Mouse (Mus musculus) liver, adult 2 months (tissue): Measurements from ENCODE around the gene Gfod1. TPM values are rescaled to one million over a fixed set of nuclear protein-coding genes. Genes with fewer than 3 reads are reported as not detected.

Source experiments
- DNase-seq: peaks from one replicate; pipeline ENCODE4 v3.0.0-alpha.2; 2011; ENCODE audit warnings: low read depth, low spot score; ENCODE audit errors: extremely low read depth
- H3K27ac ChIP-seq: fragments of 200-500 bp; replicated peaks from 2 replicates; pipeline ENCODE4 v1.5.1; 2012; ENCODE audit warnings: low read depth, mild to moderate bottlenecking, control low read depth, inconsistent platforms, low read length; ENCODE audit not compliant: insufficient read depth
- H3K27me3 ChIP-seq: fragments of 200-500 bp; 2 replicates; pipeline ENCODE4 v1.6.1; 2012; ENCODE audit warnings: mild to moderate bottlenecking, moderate library complexity, low read length, inconsistent platforms; ENCODE audit not compliant: control insufficient read depth, insufficient read depth
- H3K36me3 ChIP-seq: fragments of 200-500 bp; 2 replicates; pipeline ENCODE4 v1.6.1; 2012; ENCODE audit warnings: low read length, inconsistent platforms; ENCODE audit not compliant: control insufficient read depth, insufficient read depth
- H3K4me1 ChIP-seq: fragments of 200-500 bp; 2 replicates; pipeline ENCODE4 v1.6.1; 2011; ENCODE audit warnings: low read length; ENCODE audit not compliant: control insufficient read depth, insufficient read depth
- H3K4me3 ChIP-seq: fragments of 200-500 bp; 2 replicates; pipeline ENCODE4 v1.5.1; 2011; ENCODE audit warnings: low read depth, mild to moderate bottlenecking, control low read depth, low read length, moderate library complexity; ENCODE audit not compliant: insufficient read depth
- H3K79me2 ChIP-seq: fragments of 200-500 bp; 2 replicates; pipeline ENCODE4 v1.6.1; 2012; ENCODE audit warnings: inconsistent platforms, mild to moderate bottlenecking, low read length, moderate library complexity; ENCODE audit not compliant: control insufficient read depth, insufficient read depth
- H3K9ac ChIP-seq: fragments of 200-500 bp; 2 replicates; pipeline ENCODE4 v1.6.1; 2012; ENCODE audit warnings: low read depth, mild to moderate bottlenecking, control low read depth, inconsistent platforms, low read length
- CTCF ChIP-seq: fragments of 200-500 bp; IDR thresholded peaks from 2 replicates; pipeline ENCODE4 v1.5.1; 2011; ENCODE audit warnings: low read depth, low read length, control low read depth
- POLR2A ChIP-seq: fragments of 200-500 bp; IDR thresholded peaks from 2 replicates; pipeline ENCODE4 v1.6.1; 2011; ENCODE audit warnings: low read length, control low read depth; ENCODE audit not compliant: insufficient read depth; ENCODE audit errors: extremely low read depth
- WGBS: fragments of 180-500 bp; shearing (Covaris S2); methylation state at CpG from one replicate; pipeline ENCODE4 v1.1.7; 2018; 5-methylcytosine and 5-hydroxymethylcytosine counted together
- polyA plus RNA-seq: library from polyadenylated mRNA; depleted of rRNA; stranded (reverse); fragments of >200 nt; gene quantifications from 2 replicates; pipeline ENCODE4 v1.2.3, GENCODE M21; 2012
- total RNA-seq: library from RNA; depleted of rRNA; stranded (reverse); fragments of >200 nt; gene quantifications from 2 replicates; pipeline ENCODE4 v1.2.3, GENCODE M21; 2014

Gene Gfod1
- total and polyA plus RNA-seq, 2 experiments: 0.61 to 1.0 TPM

GRCm38 (mm10) chr13:43270220-43270597, 33.8 kb downstream of the Gfod1 start:
- no peak for TF ChIP-seq CTCF
- TF ChIP-seq POLR2A: no peak
- H3K27ac ChIP-seq: no peak overlapping the region
- peaks cover 21% of the 10 kb centered on the region; the same call in 1 of the 2 replicates for H3K79me2 ChIP-seq
- no peak for DNase-seq
- no peaks in the 10 kb centered on the region for H3K36me3 ChIP-seq
- no peak overlapping the region for H3K9ac ChIP-seq
- 83% methylated on average over 10 of the region's 10 CpGs for WGBS
- no peaks in the 10 kb centered on the region for H3K27me3 ChIP-seq
- H3K4me1 ChIP-seq: no peaks in the 10 kb centered on the region; the same call in 1 of the 2 replicates
- H3K4me3 ChIP-seq: no peak overlapping the region

- H3K9ac ChIP-seq: no peak overlapping the region
- no peaks in the 10 kb centered on the region; the same call in 1 of the 2 replicates for H3K4me1 ChIP-seq
- TF ChIP-seq POLR2A: no peak
- no peak for TF ChIP-seq CTCF
- H3K79me2 ChIP-seq: peaks cover 21% of the 10 kb centered on the region; the same call in 1 of the 2 replicates
- 38% methylated on average over 4 of the region's 4 CpGs for WGBS
- no peak for DNase-seq
- no peaks in the 10 kb centered on the region for H3K36me3 ChIP-seq
- no peak overlapping the region for H3K4me3 ChIP-seq
- H3K27me3 ChIP-seq: no peaks in the 10 kb centered on the region
- no peak overlapping the region for H3K27ac ChIP-seq
Observed at GRCm38 (mm10) chr13:43269460-43270219, 34.3 kb downstream of the Gfod1 start.

DNA sequence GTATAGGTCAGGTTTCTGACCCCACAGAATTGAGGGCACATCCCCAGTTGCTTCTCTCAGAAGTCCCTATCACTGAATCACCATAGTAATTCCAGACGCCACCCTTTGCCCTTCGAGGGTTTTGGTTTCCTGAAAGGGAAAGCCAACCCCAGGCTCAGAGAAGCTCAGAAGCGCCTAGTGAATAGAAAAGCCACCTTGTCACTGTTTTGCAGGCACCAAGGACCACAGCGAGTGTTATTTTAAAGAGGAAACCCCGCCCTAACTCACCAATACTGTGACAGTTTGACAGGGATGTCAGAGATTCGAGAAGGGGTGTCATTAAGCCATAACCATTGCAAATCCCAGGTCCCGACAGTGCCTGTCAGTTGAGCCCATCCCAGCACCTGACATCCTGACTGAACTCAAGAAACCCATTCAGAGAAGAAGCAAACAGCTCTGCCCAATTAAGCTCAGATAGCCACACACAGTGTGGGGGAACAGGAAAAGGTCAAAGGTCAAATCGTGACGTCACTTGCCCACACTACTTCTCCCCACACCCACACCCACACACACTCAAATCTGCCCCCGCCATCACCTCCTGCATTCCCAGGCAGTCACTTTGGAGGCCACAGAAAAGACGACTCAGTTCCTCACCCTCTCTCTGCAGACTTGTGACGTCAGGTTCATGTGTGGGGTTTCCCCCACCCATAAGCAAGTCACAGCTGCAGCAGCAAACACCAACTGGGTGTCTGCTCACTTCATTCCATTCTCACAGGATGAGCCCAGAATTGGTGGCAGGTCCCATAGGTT, 35.2 kb downstream of the Gfod1 start:
- no peak for DNase-seq
- no peak overlapping the region for H3K4me3 ChIP-seq
- no peaks in the 10 kb centered on the region for H3K27me3 ChIP-seq
- H3K79me2 ChIP-seq: peaks cover 21% of the 10 kb centered on the region; the same call in 1 of the 2 replicates
- TF ChIP-seq POLR2A: no peak
- TF ChIP-seq CTCF: no peak
- no peak overlapping the region for H3K27ac ChIP-seq
- no peaks in the 10 kb centered on the region; the same call in 1 of the 2 replicates for H3K4me1 ChIP-seq
- H3K9ac ChIP-seq: no peak overlapping the region
- WGBS: 71% methylated on average over 12 of the region's 12 CpGs
- H3K36me3 ChIP-seq: no peaks in the 10 kb centered on the region

DNA sequence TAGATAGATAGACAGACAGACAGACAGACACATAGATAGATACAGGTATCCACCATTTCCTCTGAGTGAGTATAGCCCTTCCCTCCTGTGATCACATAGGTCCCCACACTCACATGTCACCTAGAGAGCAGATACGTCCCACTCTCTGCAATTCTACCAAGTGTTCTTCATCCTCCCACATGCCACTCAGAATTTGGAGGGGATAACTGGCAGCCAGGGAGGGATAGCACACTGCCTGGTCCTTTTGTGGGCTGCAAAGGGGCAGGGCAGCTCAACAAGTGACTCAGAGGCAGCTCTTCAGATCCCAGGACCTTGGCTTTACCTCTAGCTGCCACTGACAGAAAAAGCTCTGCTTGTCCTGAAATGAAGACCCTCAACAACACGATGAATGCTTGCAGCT, 36.1 kb downstream of the Gfod1 start:
- Histone ChIP-seq H3K9ac (no peak overlapping the region), H3K4me1 (no peaks in the 10 kb centered on the region; the same call in 1 of the 2 replicates), H3K36me3 (no peaks in the 10 kb centered on the region), H3K27ac (no peak overlapping the region), H3K27me3 (no peaks in the 10 kb centered on the region), H3K79me2 (peaks cover 21% of the 10 kb centered on the region; the same call in 1 of the 2 replicates), H3K4me3 (no peak overlapping the region)
- TF ChIP-seq POLR2A: no peak
- TF ChIP-seq CTCF: no peak
- no peak for DNase-seq
- WGBS: 87% methylated on average over 2 of the region's 2 CpGs

- Histone ChIP-seq H3K4me1 (no peaks in the 10 kb centered on the region; the same call in 1 of the 2 replicates), H3K27ac (no peak overlapping the region), H3K36me3 (no peaks in the 10 kb centered on the region), H3K9ac (no peak overlapping the region), H3K79me2 (peaks cover 21% of the 10 kb centered on the region; the same call in 1 of the 2 replicates), H3K4me3 (no peak overlapping the region), H3K27me3 (no peaks in the 10 kb centered on the region)
- TF ChIP-seq CTCF (no peak), POLR2A (no peak)
- no peak for DNase-seq
- 93% methylated on average over 3 of the region's 3 CpGs for WGBS
Observed at GRCm38 (mm10) chr13:43267216-43267615, 36.8 kb downstream of the Gfod1 start.
